Mouse (Mus musculus) hematopoietic stem cell, adult 5-6 weeks (primary cell): ENCODE data around the gene Gfral. TPM values are rescaled to one million over a fixed set of nuclear protein-coding genes. Genes with fewer than 3 reads are reported as not detected.
"Not testable (repeated sequence)": the region's sequence is repeated elsewhere in the genome, so short reads cannot be mapped to it uniquely, and the experiment has no call there.

Experiments used
- ATAC-seq, 2 experiments: fragments of 125-278 bp in 1 of 2; replicated peaks in 1 of 2; 2 replicates each; pipeline ENCODE4 v1.8.0; 2016 to 2017; ENCODE audit warnings: inconsistent platforms in 2 of 2, mild to moderate bottlenecking in 2 of 2, moderate number of reproducible peaks in 2 of 2, low read depth in 1 of 2, moderate TSS enrichment in 1 of 2; ENCODE audit not compliant: low FRiP score in 2 of 2, poor library complexity in 2 of 2, severe bottlenecking in 2 of 2, insufficient read depth in 1 of 2, low TSS enrichment in 1 of 2
- total RNA-seq: library from RNA; stranded (forward); fragments of 172-1452, 232-1000 nt; gene quantifications from 2 replicates; pipeline ENCODE4 v1.2.3, GENCODE M21; 2017

Gene Gfral
- total RNA-seq, 1 experiment from 2014 or later = not detected

GRCm38 (mm10) chr9:76138378-76139109, 74.9 kb downstream of the Gfral start:
- ATAC-seq = no peak

GRCm38 (mm10) chr9:76134042-76134441, 79.4 kb downstream of the Gfral start:
- no peak for ATAC-seq

GRCm38 (mm10) chr9:76129353-76129752, 84.1 kb downstream of the Gfral start:
- ATAC-seq = no peak

GRCm38 (mm10) chr9:76124249-76124648, 89.2 kb downstream of the Gfral start:
- ATAC-seq = no peak

- ATAC-seq = not testable (repeated sequence)
Measured at GRCm38 (mm10) chr9:76122888-76123287, 90.6 kb downstream of the Gfral start.

Other genes starting within 250 kb of the Gfral start
- not detected in 2 replicates for gene Hmgcll1, start 198.8 kb downstream of the Gfral start, total RNA-seq
- not detected in 2 replicates for gene Hcrtr2, start 110.2 kb upstream of the Gfral start, total RNA-seq